Mouse (Mus musculus): ENCODE measurements around the gene Frk.
"Not testable (repeated sequence)": the region's sequence is repeated elsewhere in the genome, so short reads cannot be mapped to it uniquely, and the experiment has no call there.

The Frk gene

DNA sequence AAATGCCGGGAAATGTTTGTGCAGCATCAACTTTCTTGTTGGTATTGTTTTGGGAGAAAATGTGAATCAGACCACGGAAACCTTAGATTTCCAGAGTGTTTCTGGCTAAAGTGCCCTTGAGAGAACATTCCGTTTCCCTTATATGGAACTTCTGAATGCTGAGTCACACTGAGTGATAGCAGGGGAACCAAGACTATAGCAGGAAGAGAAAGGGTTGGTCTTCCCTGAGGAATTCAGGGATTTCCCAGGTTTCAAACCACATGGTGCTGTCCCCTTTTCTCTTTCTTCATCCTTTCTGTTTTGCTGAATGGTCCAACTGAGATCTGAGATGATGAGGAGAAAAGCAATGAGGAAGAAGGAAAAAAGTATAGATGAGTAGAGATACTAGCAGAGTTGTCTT is 135.3 kb downstream of the Frk start:
- no peak for DNase-seq

DNA sequence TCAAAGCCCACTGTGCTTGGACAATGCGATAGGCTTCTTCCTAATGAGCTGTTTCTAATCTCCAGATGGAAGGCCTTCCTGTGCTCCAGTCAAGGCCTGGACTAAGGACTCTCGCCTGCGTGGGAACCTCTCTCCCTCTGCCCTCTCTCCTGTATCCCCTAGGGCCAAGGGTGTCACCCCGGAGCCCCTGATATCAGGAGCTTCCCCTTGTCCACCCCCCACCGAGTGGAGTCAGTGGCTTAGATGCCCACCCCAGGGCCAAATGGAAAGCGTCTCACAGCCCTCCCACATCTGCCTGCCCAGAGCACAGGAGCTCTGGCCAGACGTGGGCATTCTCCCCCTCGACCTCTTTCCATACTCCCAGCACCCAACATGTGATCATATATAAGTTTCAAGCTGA is 137.3 kb downstream of the Frk start:
- DNase-seq, result not testable (repeated sequence)

GRCm38 (mm10) chr10:34638245-34638644 is 155.0 kb downstream of the Frk start:
- DNase-seq, result no peak
